Mouse (Mus musculus) CH12.LX (cell line): ENCODE results near the gene Mybpc3. TPM values are rescaled to one million over a fixed set of nuclear protein-coding genes. Genes with fewer than 3 reads are reported as not detected.

Experiments
- DNase-seq: peaks from one replicate; pipeline ENCODE4 v3.0.0-alpha.2; 2013; ENCODE audit errors: extremely low read depth
- H3K27ac ChIP-seq: 2 replicates; pipeline ENCODE4 v1.5.1; 2012; ENCODE audit warnings: low read depth, mild to moderate bottlenecking, control low read depth, moderate library complexity; ENCODE audit not compliant: insufficient read depth
- H3K27me3 ChIP-seq: replicated peaks from 2 replicates; pipeline ENCODE3; 2012; ENCODE audit warnings: inconsistent platforms
- H3K36me3 ChIP-seq, 2 experiments: replicated peaks in 1 of 2; 2 replicates each; pipeline versions ENCODE3 to v1.6.1; 2012; ENCODE audit warnings: inconsistent platforms in 1 of 2, low read length in 1 of 2, mild to moderate bottlenecking in 1 of 2, mixed read lengths in 1 of 2, moderate library complexity in 1 of 2; ENCODE audit not compliant: control insufficient read depth in 1 of 2, insufficient read depth in 1 of 2
- H3K4me1 ChIP-seq, 2 experiments: 2 replicates each; pipeline ENCODE4 v1.6.1; 2012; ENCODE audit warnings: inconsistent platforms in 1 of 2, moderate library complexity in 1 of 2; ENCODE audit not compliant: insufficient read depth in 2 of 2, control insufficient read depth in 1 of 2
- H3K4me2 ChIP-seq: 2 replicates; pipeline ENCODE4 v1.6.1; 2012; ENCODE audit warnings: low read depth, mild to moderate bottlenecking, control low read depth; ENCODE audit not compliant: poor library complexity, insufficient read depth, severe bottlenecking
- H3K4me3 ChIP-seq, 3 experiments: fragments of 150-350 bp in 1 of 3; sonication (generic) in 1 of 3; replicated peaks in 1 of 3; 2 replicates each; pipeline versions ENCODE3 to v1.5.1; 2011 to 2012; ENCODE audit warnings: low read depth in 2 of 3, low read length in 2 of 3, mild to moderate bottlenecking in 2 of 3, moderate library complexity in 2 of 3, control low read depth in 1 of 3, improper control_type of control experiment in 1 of 3, inconsistent platforms in 1 of 3, mixed read lengths in 1 of 3; ENCODE audit not compliant: poor library complexity in 1 of 3
- H3K79me2 ChIP-seq: replicated peaks from 2 replicates; pipeline ENCODE4 v1.6.1; 2012; ENCODE audit warnings: mild to moderate bottlenecking, moderate library complexity; ENCODE audit not compliant: control insufficient read depth, poor library complexity, insufficient read depth, severe bottlenecking; ENCODE audit errors: extremely low read depth
- H3K9ac ChIP-seq: 2 replicates; pipeline ENCODE4 v1.6.1; 2012; ENCODE audit warnings: low read depth, mild to moderate bottlenecking, control low read depth, moderate library complexity; ENCODE audit not compliant: insufficient read depth
- H3K9me3 ChIP-seq: replicated peaks from 2 replicates; pipeline ENCODE3; 2012; ENCODE audit warnings: low read length, inconsistent platforms, mixed read lengths
- BHLHE40 ChIP-seq: IDR thresholded peaks from 2 replicates; pipeline ENCODE4 v1.6.1; 2011; ENCODE audit warnings: mild to moderate bottlenecking, low read depth, low read length, improper control_type of control experiment
- CHD2 ChIP-seq: IDR thresholded peaks from 2 replicates; pipeline ENCODE4 v1.6.1; 2011; ENCODE audit warnings: low read length, improper control_type of control experiment
- ETS1 ChIP-seq: conservative IDR thresholded peaks from 2 replicates; pipeline ENCODE4 v1.6.1; 2012; ENCODE audit warnings: low read depth, mild to moderate bottlenecking, inconsistent platforms, low read length, improper control_type of control experiment, moderate library complexity
- GABPA ChIP-seq: IDR thresholded peaks from 2 replicates; pipeline ENCODE4 v1.6.1; 2012; ENCODE audit warnings: low read depth, low read length, improper control_type of control experiment, inconsistent platforms; ENCODE audit not compliant: insufficient replicate concordance
- HCFC1 ChIP-seq: IDR thresholded peaks from 2 replicates; pipeline ENCODE4 v1.6.1; 2012; ENCODE audit warnings: low read depth, mild to moderate bottlenecking, inconsistent platforms, low read length, improper control_type of control experiment
- IRF4 ChIP-seq: IDR thresholded peaks from 2 replicates; pipeline ENCODE4 v1.6.1; 2014; ENCODE audit warnings: low read depth, mild to moderate bottlenecking, inconsistent platforms, low read length, improper control_type of control experiment
- JUN ChIP-seq: IDR thresholded peaks from 2 replicates; pipeline ENCODE4 v1.6.1; 2011; ENCODE audit warnings: low read depth, mild to moderate bottlenecking, low read length, improper control_type of control experiment, moderate library complexity; ENCODE audit not compliant: insufficient read depth
- KAT2A ChIP-seq: IDR thresholded peaks from 2 replicates; pipeline ENCODE4 v1.6.1; 2012; ENCODE audit warnings: low read length, improper control_type of control experiment, inconsistent platforms; ENCODE audit not compliant: insufficient replicate concordance
- MAZ ChIP-seq: IDR thresholded peaks from 2 replicates; pipeline ENCODE4 v1.6.1; 2012; ENCODE audit warnings: low read depth, mild to moderate bottlenecking, inconsistent platforms, low read length, improper control_type of control experiment, moderate library complexity
- NRF1 ChIP-seq: IDR thresholded peaks from 2 replicates; pipeline ENCODE4 v1.6.1; 2014; ENCODE audit warnings: low read depth, mild to moderate bottlenecking, inconsistent platforms, low read length, improper control_type of control experiment, moderate library complexity
- POLR2A ChIP-seq: IDR thresholded peaks from 2 replicates; pipeline ENCODE4 v1.6.1; 2011; ENCODE audit warnings: low read depth, mild to moderate bottlenecking, improper control_type of control experiment, low read length
- RCOR1 ChIP-seq: conservative IDR thresholded peaks from 2 replicates; pipeline ENCODE4 v1.6.1; 2012; ENCODE audit warnings: low read depth, mild to moderate bottlenecking, inconsistent platforms, low read length, improper control_type of control experiment
- TCF12 ChIP-seq: IDR thresholded peaks from 2 replicates; pipeline ENCODE4 v1.6.1; 2014; ENCODE audit warnings: low read depth, mild to moderate bottlenecking, inconsistent platforms, low read length, improper control_type of control experiment
- UBTF ChIP-seq: IDR thresholded peaks from 2 replicates; pipeline ENCODE4 v1.6.1; 2012; ENCODE audit warnings: low read depth, mild to moderate bottlenecking, inconsistent platforms, low read length, improper control_type of control experiment, moderate library complexity
- ZKSCAN1 ChIP-seq: IDR thresholded peaks from 2 replicates; pipeline ENCODE4 v1.6.1; 2012; ENCODE audit warnings: low read depth, inconsistent platforms, low read length, improper control_type of control experiment, borderline replicate concordance
- ZNF384 ChIP-seq: IDR thresholded peaks from 2 replicates; pipeline ENCODE4 v1.6.1; 2012; ENCODE audit warnings: low read depth, low read length, improper control_type of control experiment, inconsistent platforms
- dilution Hi-C: fragments of 300-500 bp; cut with MboI; formaldehyde crosslinking; loops from 2 replicates; pipeline ENCODE4 v1.14.3; 2020; ENCODE audit warnings: low sequenced_read_pairs; ENCODE audit not compliant: extremely low pct_unique_long_range_greater_than_20kb, extremely low pct_ligation_motif_present
- in situ Hi-C: fragments of 300-500 bp; cut with MboI; formaldehyde crosslinking; loops from 3 replicates; pipeline ENCODE4 v1.14.3; 2019; ENCODE audit warnings: low sequenced_read_pairs, low pct_ligation_motif_present, low pct_unique_long_range_greater_than_20kb, mixed read lengths
- polyA plus RNA-seq: library from polyadenylated mRNA; unstranded; fragments of >175 nt; gene quantifications from 2 replicates; pipeline ENCODE4 v1.2.1, GENCODE M21; 2012; ENCODE audit warnings: low read depth; ENCODE audit not compliant: insufficient read length
- total RNA-seq, 2 experiments: library from RNA; depleted of rRNA; stranded (reverse); fragments of 300-350 nt in 1 of 2; fragments of >200 nt in 1 of 2; gene quantifications; 2 replicates each; pipeline ENCODE4 v1.2.3; 2012 to 2014

Mybpc3 gene
- total and polyA plus RNA-seq, 3 experiments, result 0.04 to 0.27 (median 0.07) TPM

DNA sequence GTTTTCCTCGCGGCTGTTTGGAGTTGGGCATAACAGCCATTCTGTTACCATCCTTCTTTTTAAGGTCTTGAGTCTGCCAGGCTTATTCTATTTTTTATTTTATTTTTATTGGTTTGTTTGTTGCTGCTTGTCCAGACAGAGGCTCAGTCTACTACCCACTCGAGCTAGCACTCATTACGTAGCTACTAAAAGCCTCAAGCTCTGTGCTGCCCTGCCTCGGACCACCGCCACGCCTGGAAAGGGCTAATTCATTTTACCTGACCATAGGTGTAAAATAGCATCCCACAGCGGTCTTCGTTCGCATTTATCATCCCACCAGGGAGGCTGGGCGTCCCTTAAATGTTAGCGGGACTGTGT lies 40.0 kb upstream of the Mybpc3 start:
- Histone ChIP-seq H3K4me1 (peaks cover 21 to 44% of the 10 kb centered on the region in 2 experiments), H3K79me2 (no peaks in the 10 kb centered on the region), H3K4me2 (peak overlapping the region; percentile 72), H3K4me3 (no peak overlapping the region), H3K9me3 (no peaks in the 10 kb centered on the region), H3K9ac (0 out of 2 replicates have a peak overlapping the region, but pooled peaks have one; percentile 26), H3K27me3 (no peaks in the 10 kb centered on the region), H3K27ac (no peak overlapping the region), H3K36me3 (no peaks in the 10 kb centered on the region)
- dilution Hi-C loops (no loop called here), in situ Hi-C loops (no loop called here)
- TF ChIP-seq RCOR1 (no peak), BHLHE40 (no peak), GABPA (no peak), CHD2 (no peak), JUN (no peak), MAZ (no peak), ZKSCAN1 (no peak), ZNF384 (no peak), TCF12 (no peak), HCFC1 (no peak), KAT2A (no peak)
- DNase-seq, result no peak

GRCm38 (mm10) chr2:91078314-91079025 lies 39.5 kb upstream of the Mybpc3 start:
- Histone ChIP-seq H3K4me3 (peak overlapping the region; percentile 17 to 49 (median 45)), H3K4me1 (peaks cover 26 to 50% of the 10 kb centered on the region in 2 experiments), H3K4me2 (peak overlapping the region; percentile 72), H3K9me3 (no peaks in the 10 kb centered on the region), H3K36me3 (no peaks in the 10 kb centered on the region), H3K27ac (no peak overlapping the region), H3K9ac (peak overlapping the region; percentile 26), H3K79me2 (no peaks in the 10 kb centered on the region), H3K27me3 (no peaks in the 10 kb centered on the region)
- in situ Hi-C loops, result no loop called here
- no peak for DNase-seq
- dilution Hi-C loops, result no loop called here
- TF ChIP-seq POLR2A (peak; percentile 28; the same call in 1 of the 2 replicates), ETS1 (peak; percentile 25; the same call in 1 of the 2 replicates), NRF1 (0 out of 2 replicates have a peak, but pooled peaks have one; percentile 16), UBTF (no peak), IRF4 (no peak)
